In genomic region chr12:76803700-76804252, GRCm38 (mm10) we compare ENCODE assay signal across 9 mouse cellular contexts. TPM values are rescaled to one million over a fixed set of nuclear protein-coding genes. Genes with fewer than 3 reads are reported as not detected.
A peak's percentile ranks its signal among the peaks of the same experiment; 100 is the strongest.
DNase-seq lines count a peak whose midpoint lies in the region; ATAC-seq and TF ChIP-seq lines count a peak whose summit lies in the region.
"Had no signal": no experiment of that assay in that cellular context is flagged by ENCODE, and none has a peak within 500 bp of the region (broad histone marks: within the 10 kb centered on the region; RNA-seq: fewer than 3 reads in every experiment).

No protein-coding gene starts in this region.

- no peak overlapping the region for H3K27ac ChIP-seq in heart, embryonic 15.5 days
- H3K27ac ChIP-seq in kidney, postnatal 0 days = no peak overlapping the region
- no peak overlapping the region for H3K27ac ChIP-seq in midbrain, embryonic 11.5 days (ENCODE audit: low read depth, low read length)

- no peak overlapping the region for H3K4me3 ChIP-seq in heart, embryonic 15.5 days
- H3K4me3 ChIP-seq in kidney, postnatal 0 days (replicated peaks; ENCODE audit: low read depth, low read length) = no peak overlapping the region
- H3K4me3 ChIP-seq in midbrain, embryonic 11.5 days (ENCODE audit: low read depth, low read length) = no peak overlapping the region

- peak; percentile 84 for TF ChIP-seq CTCF in kidney, postnatal 0 days (IDR thresholded peaks at IDR 0.05; ENCODE audit: low read depth)

- peak; percentile 64 to 77 for DNase-seq in left cerebral cortex, postnatal 14 days (ENCODE audit: low spot score in 2 of 2)
- DNase-seq in left cerebral cortex, postnatal 36 days (ENCODE audit: low spot score in 2 of 2) = no peak
- peak; percentile 59 to 87 for DNase-seq in adrenal gland, adult (ENCODE audit: inconsistent age in 2 of 2, low spot score in 1 of 2)
- peak; percentile 77 for DNase-seq in embryo, embryonic 10 days (ENCODE audit: low spot score)
- DNase-seq in kidney, postnatal 0 days (ENCODE audit: low spot score) = peak; percentile 76
- peak; percentile 89 for DNase-seq in midbrain, embryonic 11.5 days (ENCODE audit: low spot score, missing footprints)
- peak; percentile 31 for DNase-seq in yolk sac, embryonic 10.5 days (ENCODE audit: low spot score)

- H3K36me3 ChIP-seq in heart, embryonic 15.5 days = no peaks in the 10 kb centered on the region
- H3K36me3 ChIP-seq in kidney, postnatal 0 days (ENCODE audit: insufficient read depth, low read length) = no peaks in the 10 kb centered on the region
- H3K36me3 ChIP-seq in midbrain, embryonic 11.5 days (ENCODE audit: control insufficient read depth, insufficient read depth, low read length) = no peaks in the 10 kb centered on the region

- H3K4me1 ChIP-seq in heart, embryonic 15.5 days (replicated peaks) = peaks cover 9% of the 10 kb centered on the region
- no peaks in the 10 kb centered on the region for H3K4me1 ChIP-seq in kidney, postnatal 0 days (replicated peaks; ENCODE audit: insufficient read depth, low read length)
- H3K4me1 ChIP-seq in midbrain, embryonic 11.5 days (ENCODE audit: control insufficient read depth, insufficient read depth, low read length) = no peaks in the 10 kb centered on the region

- intact Hi-C loops in left cerebral cortex, postnatal 14 days (cut with DNase I) = no loop called here
- intact Hi-C loops in left cerebral cortex, postnatal 36 days (cut with DNase I) = no loop called here

- no peak overlapping the region for H3K9ac ChIP-seq in heart, embryonic 15.5 days
- no peak overlapping the region for H3K9ac ChIP-seq in kidney, postnatal 0 days (ENCODE audit: low read depth, low read length)
- no peak overlapping the region for H3K9ac ChIP-seq in midbrain, embryonic 11.5 days (ENCODE audit: low read length)

- 49% methylated on average over 7 of the region's 7 CpGs for WGBS in heart, embryonic 15.5 days
- WGBS in kidney, postnatal 0 days = 50% methylated on average over 7 of the region's 7 CpGs
- WGBS in midbrain, embryonic 11.5 days = 58% methylated on average over 7 of the region's 7 CpGs

- no peak overlapping the region for H3K4me2 ChIP-seq in heart, embryonic 15.5 days
- H3K4me2 ChIP-seq in kidney, postnatal 0 days (ENCODE audit: low read length) = no peak overlapping the region
- no peak overlapping the region for H3K4me2 ChIP-seq in midbrain, embryonic 11.5 days

- peaks cover 7% of the 10 kb centered on the region; the same call in 1 of the 2 replicates for H3K27me3 ChIP-seq in heart, embryonic 15.5 days
- H3K27me3 ChIP-seq in kidney, postnatal 0 days (ENCODE audit: insufficient read depth, low read length) = no peaks in the 10 kb centered on the region
- no peaks in the 10 kb centered on the region for H3K27me3 ChIP-seq in midbrain, embryonic 11.5 days (ENCODE audit: control insufficient read depth, insufficient read depth, low read length)

- no peaks in the 10 kb centered on the region for H3K9me3 ChIP-seq in heart, embryonic 15.5 days (replicated peaks)
- H3K9me3 ChIP-seq in kidney, postnatal 0 days (replicated peaks; ENCODE audit: low read length) = no peaks in the 10 kb centered on the region
- H3K9me3 ChIP-seq in midbrain, embryonic 11.5 days (ENCODE audit: control insufficient read depth, low read length) = no peaks in the 10 kb centered on the region

- 0 out of 2 replicates have a peak, but pooled peaks have one; percentile 3 for ATAC-seq in heart, embryonic 15.5 days (replicated peaks; ENCODE audit: insufficient number of reproducible peaks, insufficient read depth, low FRiP score, low read depth)
- peak; percentile 55 for ATAC-seq in kidney, postnatal 0 days (replicated peaks; ENCODE audit: low FRiP score, low read depth)
- peak; percentile 62; the same call in 1 of the 2 replicates for ATAC-seq in midbrain, embryonic 11.5 days (ENCODE audit: low FRiP score)

RNA-seq across cellular contexts. Expression of gene Gpx2, which starts 8.4 kb away (rescaled TPM):
- under 1 TPM; 0.55 to 0.97 TPM for total RNA-seq in left cerebral cortex, postnatal 14 days (2021)
- 1 to 10 TPM in 1 of 2 experiments, under 1 TPM in 1; 0.44 to 1.1 TPM for total RNA-seq in left cerebral cortex, postnatal 36 days (2021)
- polyA plus RNA-seq in heart, embryonic 15.5 days (2015; fragmentation: Nextera tagmentation; extraction: Ambion mirVana) = 0.69 and 1.7 TPM in 2 replicates
- 0.45 TPM in 1 of 2 replicates, not detected in the other for polyA plus RNA-seq in kidney, postnatal 0 days (2015; fragmentation: Nextera tagmentation; extraction: Ambion mirVana)
- polyA plus RNA-seq in midbrain, embryonic 11.5 days (2014; fragmentation: Nextera tagmentation; extraction: Ambion mirVana) = not detected in 2 replicates
- total RNA-seq: adrenal gland, postnatal 4 days had no signal

RNA-seq across cellular contexts. Expression of gene Rab15, which starts 18.9 kb away (rescaled TPM):
- total RNA-seq in left cerebral cortex, postnatal 14 days (2021) = 100 to 1,000 TPM; 234 to 269 TPM
- 100 to 1,000 TPM; 258 TPM for total RNA-seq in left cerebral cortex, postnatal 36 days (2021)
- polyA plus RNA-seq in heart, embryonic 15.5 days (2015; fragmentation: Nextera tagmentation; extraction: Ambion mirVana) = 3.5 and 12.0 TPM in 2 replicates
- 11.6 and 12.1 TPM in 2 replicates for polyA plus RNA-seq in kidney, postnatal 0 days (2015; fragmentation: Nextera tagmentation; extraction: Ambion mirVana)
- 7.7 and 10.1 TPM in 2 replicates for polyA plus RNA-seq in midbrain, embryonic 11.5 days (2014; fragmentation: Nextera tagmentation; extraction: Ambion mirVana)

RNA-seq across cellular contexts. Expression of gene Fntb, which starts 38.4 kb away (rescaled TPM):
- 10 to 100 TPM; 26.2 to 28.1 TPM for total RNA-seq in left cerebral cortex, postnatal 14 days (2021)
- total RNA-seq in left cerebral cortex, postnatal 36 days (2021) = 10 to 100 TPM; 25.8 to 27.5 TPM
- polyA plus RNA-seq in heart, embryonic 15.5 days (2015; fragmentation: Nextera tagmentation; extraction: Ambion mirVana) = 20.8 and 27.0 TPM in 2 replicates
- polyA plus RNA-seq in kidney, postnatal 0 days (2015; fragmentation: Nextera tagmentation; extraction: Ambion mirVana) = 24.4 and 25.0 TPM in 2 replicates
- 42.7 and 43.5 TPM in 2 replicates for polyA plus RNA-seq in midbrain, embryonic 11.5 days (2014; fragmentation: Nextera tagmentation; extraction: Ambion mirVana)

RNA-seq across cellular contexts. Expression of gene Churc1, which starts 38.4 kb away (rescaled TPM):
- 10 to 100 TPM; 40.5 to 41.9 TPM for total RNA-seq in left cerebral cortex, postnatal 14 days (2021)
- total RNA-seq in left cerebral cortex, postnatal 36 days (2021) = 10 to 100 TPM; 32.1 to 37.5 TPM
- polyA plus RNA-seq in heart, embryonic 15.5 days (2015; fragmentation: Nextera tagmentation; extraction: Ambion mirVana) = 173 and 183 TPM in 2 replicates
- polyA plus RNA-seq in kidney, postnatal 0 days (2015; fragmentation: Nextera tagmentation; extraction: Ambion mirVana) = 131 and 137 TPM in 2 replicates
- 81.9 and 86.8 TPM in 2 replicates for polyA plus RNA-seq in midbrain, embryonic 11.5 days (2014; fragmentation: Nextera tagmentation; extraction: Ambion mirVana)

Comparison
In these comparisons a context has a peak if more than half of its experiments do, and no peak if none do; other contexts are left out.
1. DNase-seq: peak in left cerebral cortex, postnatal 14 days (2 of 2), adrenal gland, adult (2 of 2), embryo, embryonic 10 days (single experiment), kidney, postnatal 0 days (single experiment), midbrain, embryonic 11.5 days (single experiment) and yolk sac, embryonic 10.5 days (single experiment); none in left cerebral cortex, postnatal 36 days (0 of 2).
2. ATAC-seq: peak in every context shown above with its lines; median percentile 62 in midbrain, embryonic 11.5 days; 55 in kidney, postnatal 0 days; 3 in heart, embryonic 15.5 days.